Mouse (Mus musculus) natural killer cell, adult 2 months (primary cell): ENCODE results near the gene Wdr54.

Experiments used
- DNase-seq, 2 experiments: peaks; one replicate each; pipeline ENCODE4 v3.0.0; 2022; ENCODE audit warnings: low spot score in 2 of 2

Gene Wdr54

GRCm38 (mm10) chr6:83156259-83156684 lies at the start of gene Wdr54, which contains the start of gene 1700003E16Rik:
Gene Wdr54 (minus strand): TSS chr6:83156397.
Gene 1700003E16Rik (plus strand): TSS chr6:83156404.
- peak in 1 of 2 experiments; percentile 32 for DNase-seq

GRCm38 (mm10) chr6:83205851-83206250 lies 49.7 kb upstream of the Wdr54 start:
- DNase-seq, result no peak

GRCm38 (mm10) chr6:83203320-83203719 lies 47.1 kb upstream of the Wdr54 start:
- DNase-seq, result no peak

GRCm38 (mm10) chr6:83197345-83198004 lies 41.3 kb upstream of the Wdr54 start:
- no peak for DNase-seq

- no peak for DNase-seq
Measured at GRCm38 (mm10) chr6:83193571-83193970, 37.4 kb upstream of the Wdr54 start.

- DNase-seq, result no peak
Measured at GRCm38 (mm10) chr6:83186946-83187345, 30.7 kb upstream of the Wdr54 start.

- DNase-seq, result peak; percentile 42 to 55
Measured at GRCm38 (mm10) chr6:83185895-83186861, 30.0 kb upstream of the Wdr54 start.

GRCm38 (mm10) chr6:83184858-83185435 lies 28.8 kb upstream of the Wdr54 start:
- DNase-seq, result no peak

- no peak for DNase-seq
Measured at GRCm38 (mm10) chr6:83180605-83181004, 24.4 kb upstream of the Wdr54 start.

GRCm38 (mm10) chr6:83179390-83180117 lies 23.4 kb upstream of the Wdr54 start:
- no peak for DNase-seq

GRCm38 (mm10) chr6:83175996-83176395 lies 19.8 kb upstream of the Wdr54 start:
- DNase-seq, result no peak

GRCm38 (mm10) chr6:83172240-83172920 lies 16.2 kb upstream of the Wdr54 start:
- no peak for DNase-seq

GRCm38 (mm10) chr6:83171063-83171462 lies 14.9 kb upstream of the Wdr54 start:
- no peak for DNase-seq

- no peak for DNase-seq
Measured at GRCm38 (mm10) chr6:83169872-83170271, 13.7 kb upstream of the Wdr54 start.

- peak in 1 of 2 experiments; percentile 12 for DNase-seq
Measured at GRCm38 (mm10) chr6:83166243-83166630, 10.0 kb upstream of the Wdr54 start.

GRCm38 (mm10) chr6:83165607-83166242 lies 9.5 kb upstream of the Wdr54 start, which contains the start of gene Dctn1:
Gene Dctn1 (plus strand): TSS chr6:83165920.
- DNase-seq, result peak; percentile 93 to 95

- no peak for DNase-seq
Measured at GRCm38 (mm10) chr6:83165026-83165606, 8.9 kb upstream of the Wdr54 start.

GRCm38 (mm10) chr6:83162701-83163100 lies 6.5 kb upstream of the Wdr54 start:
- DNase-seq, result peak; percentile 27 to 56

- no peak for DNase-seq
Measured at GRCm38 (mm10) chr6:83161921-83162641, 5.9 kb upstream of the Wdr54 start.
